Comparison of ENCODE assay signal across 16 mouse cellular contexts in the genomic region with DNA sequence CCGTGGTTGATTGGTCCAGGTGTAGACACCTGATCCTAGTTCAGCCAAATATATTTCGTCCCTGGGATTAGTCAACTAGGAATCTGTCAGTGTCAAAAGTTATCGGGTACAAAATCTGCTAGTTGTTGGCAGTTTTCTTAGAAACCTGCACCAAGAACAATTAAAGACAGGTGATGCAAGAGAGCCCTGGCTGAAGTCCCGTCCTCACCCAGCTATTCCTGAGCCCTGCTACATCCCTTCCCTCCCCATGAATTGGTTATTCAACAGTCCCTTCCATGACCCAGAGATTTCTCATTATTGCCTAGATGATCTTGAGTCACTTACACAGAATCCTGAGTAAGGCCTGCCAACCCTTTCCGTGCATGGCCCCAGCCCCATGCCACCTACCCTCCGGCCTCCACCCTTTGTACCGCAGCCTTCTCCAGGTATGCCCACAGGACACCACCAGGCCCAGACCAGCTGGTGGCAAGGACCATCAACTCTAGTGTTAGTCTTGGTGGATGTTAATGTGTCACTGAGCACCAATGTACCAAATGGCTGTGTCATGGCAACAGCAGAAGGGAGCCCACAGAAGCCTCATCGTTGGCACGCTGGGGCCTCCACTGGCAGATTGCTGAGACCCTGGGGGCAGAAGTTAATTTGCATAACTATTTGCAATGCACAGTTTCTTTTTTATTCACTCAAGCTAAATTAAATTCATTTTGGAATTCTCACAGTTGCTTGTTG. TPM values are rescaled to one million over a fixed set of nuclear protein-coding genes. Genes with fewer than 3 reads are reported as not detected.
DNase-seq lines count a peak whose midpoint lies in the region; ATAC-seq lines count a peak whose summit lies in the region.
"Had no signal": no experiment of that assay in that cellular context is flagged by ENCODE, and none has a peak within 500 bp of the region (broad histone marks: within the 10 kb centered on the region; RNA-seq: fewer than 3 reads in every experiment).

No protein-coding gene starts in this region.

- ATAC-seq in frontal cortex, adult (ENCODE audit: low TSS enrichment) = no peak
- ATAC-seq in megakaryocyte-erythroid progenitor cell, adult 5-6 weeks (replicated peaks; ENCODE audit: low FRiP score, low TSS enrichment, poor library complexity, severe bottlenecking) = no peak
- ATAC-seq: intestine, postnatal 0 days; Patski had no signal

- DNase-seq in frontal cortex, adult 2 months (ENCODE audit: extremely low spot score in 1 of 2, low spot score in 1 of 2) = peak; percentile 18 to 30
- DNase-seq in right cerebral cortex, postnatal 10 days (ENCODE audit: low spot score in 2 of 2) = peak; percentile 56 to 72
- DNase-seq in right cerebral cortex, postnatal 36 days (ENCODE audit: low spot score in 2 of 2) = no peak
- peak; percentile 85 for DNase-seq in layer of hippocampus, adult 9-11 months
- no peak for DNase-seq in spleen, postnatal 14 days (ENCODE audit: low spot score in 2 of 2)
- DNase-seq in heart, adult 18-20 months = no peak
- DNase-seq: adrenal gland, postnatal 10 days; cerebellum, adult 9-10 months had no signal

RNA-seq across cellular contexts. Expression of a gene that starts 33.5 kb away (rescaled TPM):
- 13.4 TPM in 2 replicates for polyA plus RNA-seq in frontal cortex, adult 2 months (2012; rRNA removed)
- 10 to 100 TPM; 10.5 to 10.6 TPM for total RNA-seq in heart, adult 18-20 months (2021)
- 14.2 and 22.4 TPM in 2 replicates for total RNA-seq in megakaryocyte-erythroid progenitor cell, adult 5-6 weeks (2014; fragmentation: Nextera tagmentation)
- total RNA-seq in megakaryocyte-erythroid progenitor cell, adult 5-6 weeks (2017) = 8.4 and 12.3 TPM in 2 replicates

RNA-seq across cellular contexts. Expression of a gene that starts 55.6 kb away (rescaled TPM):
- 0.11 and 0.14 TPM in 2 replicates for polyA plus RNA-seq in frontal cortex, adult 2 months (2012; rRNA removed)
- total RNA-seq in heart, adult 18-20 months (2021) = 1 to 10 TPM in 1 of 2 experiments, under 1 TPM in 1; 0.32 to 4.6 TPM
- total RNA-seq in megakaryocyte-erythroid progenitor cell, adult 5-6 weeks (2014; fragmentation: Nextera tagmentation) = 0.35 and 6.1 TPM in 2 replicates
- 0.19 and 14.4 TPM in 2 replicates for total RNA-seq in megakaryocyte-erythroid progenitor cell, adult 5-6 weeks (2017)
- total RNA-seq: left cerebral cortex, postnatal 14 days had no signal
- polyA plus RNA-seq: embryonic facial prominence, embryonic 12.5 days; heart, embryonic 13.5 days; intestine, postnatal 0 days; neural tube, embryonic 11.5 days; Patski had no signal

Comparison
In these comparisons a context has a peak if more than half of its experiments do, and no peak if none do; other contexts are left out.
1. DNase-seq: peak in frontal cortex, adult 2 months (2 of 2), right cerebral cortex, postnatal 10 days (2 of 2) and layer of hippocampus, adult 9-11 months (single experiment); none in right cerebral cortex, postnatal 36 days (0 of 2), spleen, postnatal 14 days (0 of 2) and heart, adult 18-20 months (0 of 2).